Mouse (Mus musculus) testis, postnatal 10 days (tissue): Measurements from ENCODE around the gene Kptn.

Source experiments
- DNase-seq: peaks from one replicate; pipeline ENCODE4 v3.0.0; 2021; ENCODE audit warnings: low spot score

Gene Kptn

GRCm38 (mm10) chr7:16119569-16120261 is at the start of gene Kptn:
Gene Kptn (plus strand): TSS chr7:16119895.
- DNase-seq = peak; percentile 97

DNA sequence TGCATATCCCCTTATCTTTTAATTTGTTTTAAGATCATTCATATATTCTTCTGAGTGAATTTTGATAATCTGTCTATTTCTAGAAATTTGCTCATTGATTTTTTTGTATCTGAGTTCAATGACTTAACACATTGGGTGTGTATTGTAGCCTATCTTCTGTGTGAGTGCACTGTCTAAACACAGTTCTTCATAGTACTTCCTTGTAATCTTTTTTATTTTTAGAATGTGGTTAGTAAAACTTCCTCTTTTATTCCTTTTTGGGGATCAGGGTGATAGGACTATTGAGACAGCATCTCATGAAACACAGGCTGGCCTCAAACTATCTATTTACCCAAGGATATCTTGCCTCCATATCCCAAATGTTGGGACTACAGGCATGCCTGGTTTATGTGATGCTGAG is 48.8 kb upstream of the Kptn start:
- DNase-seq = no peak

GRCm38 (mm10) chr7:16071906-16072305 is 47.8 kb upstream of the Kptn start:
- no peak for DNase-seq

DNA sequence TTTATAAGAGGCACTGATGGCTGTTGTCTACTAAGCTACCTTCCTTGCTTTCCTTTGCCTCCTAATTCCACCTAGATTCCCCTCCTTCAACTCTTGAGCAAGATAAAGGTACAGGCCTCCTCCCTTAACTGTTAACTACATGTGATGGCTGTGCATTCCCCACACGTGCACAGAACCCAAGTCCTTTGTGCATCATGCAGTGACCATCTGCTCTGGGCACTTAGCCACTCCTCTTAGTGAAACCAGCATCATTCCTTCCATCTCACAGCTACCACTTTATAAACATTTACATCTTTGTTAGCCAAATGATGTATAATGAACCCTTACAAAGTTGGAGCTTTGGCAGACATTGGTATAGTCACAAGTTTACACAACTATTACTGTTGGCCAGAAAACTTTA is 39.7 kb upstream of the Kptn start:
- DNase-seq = no peak

DNA sequence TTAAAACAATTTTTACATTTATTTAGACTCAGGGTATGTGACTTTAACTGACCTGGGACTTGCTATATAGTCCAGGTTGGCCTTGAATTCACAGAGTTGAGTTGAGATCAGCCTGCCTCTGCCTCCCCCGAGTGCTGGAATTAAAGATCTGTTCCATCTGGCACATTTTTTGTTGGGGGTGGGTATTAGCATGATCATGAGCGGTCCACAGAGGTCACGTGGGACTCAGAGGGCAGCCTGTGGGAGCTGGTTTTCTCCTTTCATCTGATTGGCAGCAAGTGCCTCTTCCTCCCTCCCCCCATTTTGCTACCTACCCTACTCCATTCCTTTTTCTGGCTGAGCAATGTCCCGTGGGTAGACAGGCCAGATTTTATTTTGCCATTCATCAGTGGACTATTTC is 39.1 kb upstream of the Kptn start:
- DNase-seq = no peak

DNA sequence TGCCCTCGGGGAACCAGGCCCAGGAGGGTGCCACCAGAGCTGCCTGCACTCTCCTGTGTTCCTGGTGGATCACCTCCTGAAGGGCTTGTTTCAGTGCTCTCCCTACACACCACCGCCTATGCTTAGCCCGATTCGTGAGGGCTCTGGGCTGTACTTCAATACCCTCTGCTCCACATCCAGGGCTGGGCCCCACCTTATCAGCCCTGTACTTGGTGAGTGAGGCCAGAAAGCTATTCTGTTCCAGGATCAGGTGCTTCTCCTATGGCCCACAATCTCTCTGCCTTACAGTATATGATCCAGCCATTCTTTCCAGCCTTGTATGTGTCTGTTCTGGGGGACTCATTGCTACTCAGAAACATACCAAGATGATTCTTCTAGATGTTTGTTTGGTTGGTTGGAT is 36.3 kb upstream of the Kptn start:
- no peak for DNase-seq

GRCm38 (mm10) chr7:16087587-16087986 is 32.1 kb upstream of the Kptn start:
- no peak for DNase-seq

DNA sequence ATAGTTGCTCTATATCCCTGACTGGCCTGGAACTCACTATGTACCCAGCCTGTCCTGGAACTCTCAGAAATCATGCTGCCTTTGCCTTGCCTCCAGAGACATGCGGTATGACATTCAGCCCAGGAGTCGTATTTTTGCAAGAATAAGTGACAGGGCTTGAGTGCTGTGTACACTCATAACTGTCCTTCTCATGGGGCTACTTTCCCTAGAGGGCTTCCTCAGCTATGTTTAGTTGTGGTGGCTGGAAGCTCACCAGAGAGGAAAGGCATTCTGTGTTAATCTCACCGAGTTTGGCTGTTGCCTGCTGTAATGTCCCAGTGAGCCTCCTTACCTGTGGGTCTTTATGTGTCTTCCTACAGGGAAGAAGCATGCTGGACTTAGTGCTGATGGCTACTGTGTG is 25.1 kb upstream of the Kptn start:
- DNase-seq = no peak

GRCm38 (mm10) chr7:16098021-16099017 is 21.4 kb upstream of the Kptn start, which contains the start of gene Napa:
Gene Napa (plus strand): TSS chr7:16098458.
- peak; percentile 98 for DNase-seq

GRCm38 (mm10) chr7:16099901-16100300 is 19.8 kb upstream of the Kptn start:
- no peak for DNase-seq

DNA sequence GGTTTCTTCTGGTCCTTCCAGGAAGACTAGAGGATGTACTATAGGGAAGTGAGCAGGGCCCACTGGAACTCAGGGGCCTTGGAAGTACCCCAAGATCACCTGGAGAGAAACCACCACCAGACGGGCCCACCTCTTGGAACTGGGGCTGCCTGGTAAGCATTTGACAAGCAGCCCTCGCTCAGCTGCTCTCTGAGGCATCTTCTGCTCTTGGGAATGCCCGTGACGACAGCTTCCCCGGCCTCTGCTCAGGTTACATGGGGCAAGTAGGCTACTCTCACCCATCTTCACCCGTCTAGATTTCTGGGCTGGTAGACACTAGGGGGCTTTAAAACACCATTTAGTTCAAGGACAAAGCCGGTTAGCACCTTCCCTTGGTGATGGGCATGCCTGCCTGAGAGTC is 18.6 kb upstream of the Kptn start:
- no peak for DNase-seq

- no peak for DNase-seq
Measured at GRCm38 (mm10) chr7:16101726-16102475, 17.8 kb upstream of the Kptn start.

DNA sequence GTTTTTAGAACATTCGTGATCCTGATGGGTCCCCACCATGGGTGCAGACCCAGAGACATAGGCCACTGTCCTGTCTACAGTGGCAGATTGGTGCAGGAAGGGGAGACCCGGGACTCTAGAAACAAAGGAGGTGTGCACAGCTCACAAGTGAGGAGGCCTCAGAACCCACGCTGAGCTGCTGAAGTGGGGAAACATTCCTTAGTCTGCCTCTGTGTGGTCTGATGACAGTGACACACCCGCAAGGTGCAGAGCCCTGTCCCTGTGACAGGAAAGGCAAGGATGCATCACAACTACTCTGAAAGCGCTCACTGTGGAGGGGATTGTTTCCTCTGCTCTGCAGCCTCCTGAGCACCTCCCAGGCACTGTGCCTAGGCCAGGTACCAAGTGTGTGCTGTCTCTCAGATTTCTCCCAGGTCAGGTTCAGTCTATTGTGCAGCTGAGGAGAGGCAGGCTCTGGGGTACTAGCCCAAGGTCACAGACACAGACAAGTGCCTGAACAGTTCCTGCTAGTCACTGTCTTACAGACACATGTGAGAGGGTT is 16.9 kb upstream of the Kptn start:
- DNase-seq = no peak

- no peak for DNase-seq
Measured at GRCm38 (mm10) chr7:16103760-16104159, 15.9 kb upstream of the Kptn start.

GRCm38 (mm10) chr7:16104611-16105388 is 14.9 kb upstream of the Kptn start:
- DNase-seq = no peak

GRCm38 (mm10) chr7:16108886-16109542 is 10.7 kb upstream of the Kptn start:
- DNase-seq = no peak

DNA sequence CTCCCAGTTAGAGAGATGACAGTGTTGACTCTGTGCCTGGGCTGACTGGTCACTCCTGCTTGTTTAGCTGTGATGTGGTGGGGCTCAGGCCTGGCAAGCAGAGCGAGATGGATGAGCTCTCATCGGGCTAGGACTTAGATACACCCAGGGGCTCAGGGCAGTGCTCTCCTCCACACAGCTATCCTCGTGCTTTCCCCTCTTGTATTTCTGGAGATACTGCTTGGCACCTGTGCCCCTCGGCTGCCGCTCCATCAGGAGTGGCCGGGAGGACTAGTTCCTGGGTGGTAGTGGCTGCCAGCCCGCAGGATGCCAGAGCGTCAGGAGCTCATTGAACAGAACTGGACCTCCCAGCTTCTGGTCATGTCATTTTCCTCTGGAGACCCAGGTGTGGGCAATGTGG is 9.5 kb upstream of the Kptn start:
- DNase-seq = no peak

- no peak for DNase-seq
Measured at GRCm38 (mm10) chr7:16111284-16112090, 8.2 kb upstream of the Kptn start.

GRCm38 (mm10) chr7:16116418-16116817 is 3.3 kb upstream of the Kptn start:
- no peak for DNase-seq

GRCm38 (mm10) chr7:16117100-16117499 is 2.6 kb upstream of the Kptn start:
- DNase-seq = no peak
